Mouse (Mus musculus) adrenal gland, postnatal 25 days (tissue): ENCODE measurements around the gene Ufm1. TPM values are rescaled to one million over a fixed set of nuclear protein-coding genes. Genes with fewer than 3 reads are reported as not detected.

Experiments used
- DNase-seq: peaks from one replicate; pipeline ENCODE4 v3.0.0; 2021; ENCODE audit warnings: mixed read lengths
- long read RNA-seq: library from polyadenylated mRNA; stranded (forward); transcript quantifications from one replicate; pipeline ENCODE4 v2.0.0, GENCODE M21; 2021
- total RNA-seq: library from RNA; stranded (reverse); gene quantifications from 2 replicates; pipeline ENCODE4 v1.2.3, GENCODE M21; 2021

The Ufm1 gene
- total RNA-seq = 85.5 and 88.0 TPM in 2 replicates
- long read RNA-seq, full-length matches to known transcripts = 70 of 75 reads
- long read RNA-seq, partial matches to known transcripts = 0 of 75 reads
- long read RNA-seq, other reads (novel, unspliced or antisense) = 5 of 75 reads

DNA sequence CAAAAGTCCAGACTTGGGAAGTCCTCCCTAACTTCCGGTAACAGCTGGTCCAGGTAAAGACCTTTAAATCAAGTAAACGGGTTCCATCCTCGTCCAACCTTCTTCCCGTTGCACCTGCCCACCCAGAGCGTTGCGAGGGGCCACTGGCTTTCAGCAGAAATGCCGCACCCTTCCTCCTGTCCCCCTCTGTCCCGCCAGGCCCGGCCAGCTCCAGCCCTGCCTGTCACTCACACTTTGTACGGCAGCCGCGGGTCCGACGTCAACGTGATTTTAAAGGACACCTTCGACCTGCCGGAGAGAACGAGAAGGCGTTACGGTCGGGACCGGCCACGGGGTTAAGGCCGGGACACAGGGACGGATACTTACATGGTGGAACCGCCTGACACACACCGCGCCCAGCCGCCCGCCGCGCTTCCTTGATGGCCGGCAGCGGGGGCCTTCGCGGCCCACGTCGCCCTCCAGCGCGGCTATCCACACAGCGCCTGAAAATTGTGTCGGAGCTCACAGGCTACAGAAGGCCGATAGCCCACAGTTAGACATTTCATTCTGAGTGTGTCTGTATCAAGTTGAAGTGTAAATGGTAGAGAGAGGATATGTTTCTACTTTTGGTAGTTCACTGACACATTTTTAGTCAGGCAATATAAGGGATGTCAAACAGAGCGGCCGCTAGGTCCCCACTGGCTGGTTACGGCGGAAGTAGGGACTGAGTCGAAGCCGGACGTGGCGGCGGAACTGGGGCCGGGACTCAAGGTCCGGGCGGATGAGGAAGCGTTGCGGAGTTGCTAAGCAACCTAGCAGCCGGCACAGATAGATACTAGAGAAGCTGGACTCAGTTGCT, at the start of gene Ufm1:
Gene Ufm1 (minus strand): TSS at position 448 of the 838 bp plus-strand sequence.
- DNase-seq = peak; percentile 91

GRCm38 (mm10) chr3:53890619-53891540, 27.2 kb upstream of the Ufm1 start:
- no peak for DNase-seq

- DNase-seq = no peak
These were observed 8.0 kb upstream of the Ufm1 start for GRCm38 (mm10) chr3:53871596-53871995.

DNA sequence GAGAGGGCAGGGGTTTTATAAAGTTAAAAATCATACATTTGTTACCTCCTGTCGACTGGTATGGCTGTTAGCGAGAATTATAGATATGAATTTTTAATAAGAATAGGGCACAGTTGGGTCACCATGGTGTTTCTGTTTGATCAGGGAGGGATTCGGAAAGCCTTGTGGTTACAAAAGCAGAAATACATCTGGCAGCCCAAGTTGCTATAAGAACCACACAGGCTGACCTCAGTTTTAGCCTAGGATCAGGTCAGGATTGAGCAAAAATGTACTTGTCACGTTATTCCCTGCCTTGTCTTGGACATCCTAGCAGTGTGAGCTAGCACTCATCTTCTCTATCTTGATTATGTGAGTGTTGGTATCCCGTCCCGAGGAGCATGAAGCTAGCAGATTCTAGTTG, 6.9 kb upstream of the Ufm1 start:
- DNase-seq = no peak

- DNase-seq = no peak
These were observed 5.6 kb upstream of the Ufm1 start for GRCm38 (mm10) chr3:53869263-53869662.

DNA sequence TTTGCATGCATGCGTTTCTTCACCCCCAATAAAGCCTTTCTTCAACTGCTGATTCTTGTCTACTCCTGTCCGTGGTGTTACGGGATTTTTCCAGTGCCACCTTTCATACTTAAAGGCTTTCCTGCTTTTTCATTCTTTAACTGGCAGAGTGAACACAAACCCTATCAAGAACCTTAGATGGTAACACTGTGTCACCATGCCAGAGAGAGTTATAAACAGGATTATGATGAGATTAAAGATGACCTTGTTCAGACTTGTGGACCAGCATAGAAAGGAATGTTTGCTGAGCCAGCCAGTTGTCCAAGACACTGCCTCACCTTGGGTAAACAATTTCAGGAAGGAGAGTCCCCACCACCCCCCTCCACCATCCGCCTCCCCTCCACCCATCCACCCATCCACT, 4.6 kb upstream of the Ufm1 start:
- DNase-seq = no peak

- DNase-seq = no peak
These were observed 8.8 kb downstream of the Ufm1 start for GRCm38 (mm10) chr3:53854831-53855230.

- no peak for DNase-seq
These were observed 9.4 kb downstream of the Ufm1 start for GRCm38 (mm10) chr3:53854261-53854660.

GRCm38 (mm10) chr3:53848262-53848661, 15.4 kb downstream of the Ufm1 start:
- no peak for DNase-seq

DNA sequence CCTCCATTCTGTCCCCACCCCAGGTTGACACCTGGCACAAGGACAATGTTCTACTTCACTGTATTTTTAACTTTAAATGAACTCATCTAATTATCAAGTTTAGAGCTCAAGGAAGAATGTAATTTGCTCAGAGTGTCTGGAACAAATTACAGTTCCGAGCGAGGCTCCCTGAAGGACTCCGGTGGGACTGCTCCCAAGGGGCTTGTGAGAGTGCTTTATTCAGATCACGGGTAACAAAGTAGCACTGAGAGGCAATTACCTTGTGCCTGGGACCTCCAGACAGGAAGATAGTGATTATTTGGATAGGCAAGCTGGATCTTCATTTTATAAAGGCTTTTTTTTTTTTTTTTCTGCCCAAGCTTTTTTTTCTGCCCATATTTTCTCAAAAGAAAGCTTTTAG, 15.9 kb downstream of the Ufm1 start:
- DNase-seq = no peak

- DNase-seq = no peak
These were observed 17.3 kb downstream of the Ufm1 start for GRCm38 (mm10) chr3:53846206-53846928.

GRCm38 (mm10) chr3:53844786-53845185, 18.8 kb downstream of the Ufm1 start, which contains the start of gene Gm10985:
TSS of gene Gm10985 (plus strand) at chr3:53845086.
- no peak for DNase-seq

- no peak for DNase-seq
These were observed 29.4 kb downstream of the Ufm1 start for GRCm38 (mm10) chr3:53834238-53834637.

GRCm38 (mm10) chr3:53813421-53813977, 50.1 kb downstream of the Ufm1 start:
- no peak for DNase-seq

Other genes starting within 250 kb of the Ufm1 start
- 0.15 and 0.57 TPM in 2 replicates for gene Frem2, start 206.5 kb downstream of the Ufm1 start, total RNA-seq
- not detected in 2 replicates for gene Gm10985, start 18.7 kb downstream of the Ufm1 start, total RNA-seq